Mouse (Mus musculus) midbrain, embryonic 10.5 days (tissue): ENCODE data around the gene Crk. TPM values are rescaled to one million over a fixed set of nuclear protein-coding genes. Genes with fewer than 3 reads are reported as not detected.

Experiments used
- DNase-seq: peaks from one replicate; pipeline ENCODE4 v3.0.0-alpha.2; 2017; ENCODE audit warnings: low spot score
- H3K27ac ChIP-seq: fragments of 300-500 bp; sonication (generic); replicated peaks from 2 replicates; pipeline ENCODE4 v1.5.1; 2016; ENCODE audit warnings: mild to moderate bottlenecking
- H3K27me3 ChIP-seq: fragments of 300-500 bp; sonication (generic); 2 replicates; pipeline ENCODE4 v1.6.1; 2016; ENCODE audit warnings: low read depth, mild to moderate bottlenecking; ENCODE audit not compliant: poor library complexity, severe bottlenecking
- H3K36me3 ChIP-seq: fragments of 300-500 bp; sonication (generic); 2 replicates; pipeline ENCODE4 v1.6.1; 2016; ENCODE audit warnings: mild to moderate bottlenecking, moderate library complexity
- H3K4me1 ChIP-seq: fragments of 300-500 bp; sonication (generic); 2 replicates; pipeline ENCODE4 v1.6.1; 2016
- H3K4me3 ChIP-seq: fragments of 300-500 bp; sonication (generic); 2 replicates; pipeline ENCODE4 v1.5.1; 2016; ENCODE audit warnings: mild to moderate bottlenecking, moderate library complexity
- H3K9me3 ChIP-seq: fragments of 300-500 bp; sonication (generic); replicated peaks from 2 replicates; pipeline ENCODE4 v1.6.1; 2016; ENCODE audit warnings: mild to moderate bottlenecking
- WGBS: fragments of 180-500 bp; shearing (Covaris S2); methylation state at CpG from one replicate; pipeline ENCODE4 v1.1.7; 2016; 5-methylcytosine and 5-hydroxymethylcytosine counted together
- polyA plus RNA-seq: library from polyadenylated mRNA; unstranded; fragments of >200 nt; fragmentation: Nextera tagmentation; extraction: Ambion mirVana; gene quantifications from 2 replicates; pipeline ENCODE4 v1.2.1, GENCODE M21; 2016

The Crk gene
- polyA plus RNA-seq, 1 experiment from 2014 or later: 133 TPM

DNA sequence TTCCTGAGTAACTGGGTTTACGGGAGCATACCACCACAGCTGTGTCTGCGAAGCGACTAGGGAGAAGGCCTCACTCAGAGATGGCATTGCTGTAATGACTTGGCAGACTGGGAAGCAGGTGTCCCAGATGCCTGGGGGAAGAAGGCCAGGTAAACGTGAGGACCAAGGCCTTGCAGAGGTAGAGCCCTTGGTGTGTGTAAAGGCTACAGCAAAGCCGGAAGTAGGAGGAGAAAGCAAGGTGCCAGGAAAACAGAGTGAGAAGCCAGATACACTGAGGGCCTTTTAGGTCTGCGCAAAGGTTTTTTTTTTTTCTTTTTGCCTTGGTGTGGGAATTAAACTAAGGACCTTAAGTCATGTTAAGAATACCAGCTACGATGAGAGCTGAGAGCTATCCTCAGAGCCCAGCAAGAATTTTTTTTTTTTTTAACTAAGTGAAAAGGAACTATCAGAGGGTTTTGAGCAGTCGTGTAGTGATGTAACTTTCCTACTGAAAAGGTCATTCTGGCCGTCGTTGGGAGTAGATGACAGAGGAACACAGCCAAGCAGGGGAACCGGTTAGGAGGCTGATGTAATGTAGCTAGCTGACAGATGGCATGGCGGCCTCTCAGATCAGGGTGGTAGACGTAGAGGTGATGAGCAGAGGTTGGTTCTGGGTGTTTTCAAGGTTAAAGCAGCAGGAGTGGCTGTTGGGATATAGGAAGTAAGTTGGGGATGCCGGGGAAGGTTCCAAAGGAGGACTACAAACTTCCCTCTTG lies 19.9 kb upstream of the Crk start:
- no peak overlapping the region for H3K4me3 ChIP-seq

DNA sequence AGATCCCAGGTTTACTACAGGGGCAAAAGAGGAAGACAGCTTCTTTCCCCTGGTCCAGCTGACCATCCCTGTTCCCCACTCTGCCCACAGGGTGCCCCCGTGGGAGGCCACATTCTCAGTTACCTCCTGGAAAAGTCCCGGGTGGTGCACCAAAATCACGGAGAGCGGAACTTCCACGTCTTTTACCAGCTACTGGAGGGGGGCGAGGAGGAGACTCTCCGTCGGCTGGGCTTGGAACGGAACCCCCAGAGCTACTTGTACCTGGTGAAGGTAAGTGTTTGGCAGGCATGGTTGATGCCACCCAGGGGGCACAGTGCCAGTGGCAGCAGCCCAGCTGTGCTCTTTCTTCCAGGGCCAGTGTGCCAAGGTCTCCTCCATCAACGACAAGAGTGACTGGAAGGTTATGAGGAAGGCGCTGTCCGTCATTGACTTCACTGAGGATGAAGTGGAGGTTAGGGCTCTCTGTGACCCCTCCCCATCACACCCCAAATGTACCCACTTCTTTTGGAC lies 18.9 kb upstream of the Crk start:
- Histone ChIP-seq H3K27ac (no peak overlapping the region), H3K36me3 (peaks cover 31% of the 10 kb centered on the region), H3K4me3 (no peak overlapping the region), H3K27me3 (peaks cover 34% of the 10 kb centered on the region), H3K4me1 (peaks cover 20% of the 10 kb centered on the region), H3K9me3 (no peaks in the 10 kb centered on the region)
- 94% methylated on average over 12 of the region's 12 CpGs for WGBS
- no peak for DNase-seq

More for the DNA sequence above, 19.9 kb upstream of the Crk start:
- WGBS: 88% methylated on average over 14 of the region's 14 CpGs
- H3K27ac ChIP-seq: no peak overlapping the region
- H3K36me3 ChIP-seq: peaks cover 30% of the 10 kb centered on the region
- peaks cover 44% of the 10 kb centered on the region for H3K27me3 ChIP-seq
- peaks cover 29% of the 10 kb centered on the region for H3K4me1 ChIP-seq
- DNase-seq: no peak
- no peaks in the 10 kb centered on the region for H3K9me3 ChIP-seq

DNA sequence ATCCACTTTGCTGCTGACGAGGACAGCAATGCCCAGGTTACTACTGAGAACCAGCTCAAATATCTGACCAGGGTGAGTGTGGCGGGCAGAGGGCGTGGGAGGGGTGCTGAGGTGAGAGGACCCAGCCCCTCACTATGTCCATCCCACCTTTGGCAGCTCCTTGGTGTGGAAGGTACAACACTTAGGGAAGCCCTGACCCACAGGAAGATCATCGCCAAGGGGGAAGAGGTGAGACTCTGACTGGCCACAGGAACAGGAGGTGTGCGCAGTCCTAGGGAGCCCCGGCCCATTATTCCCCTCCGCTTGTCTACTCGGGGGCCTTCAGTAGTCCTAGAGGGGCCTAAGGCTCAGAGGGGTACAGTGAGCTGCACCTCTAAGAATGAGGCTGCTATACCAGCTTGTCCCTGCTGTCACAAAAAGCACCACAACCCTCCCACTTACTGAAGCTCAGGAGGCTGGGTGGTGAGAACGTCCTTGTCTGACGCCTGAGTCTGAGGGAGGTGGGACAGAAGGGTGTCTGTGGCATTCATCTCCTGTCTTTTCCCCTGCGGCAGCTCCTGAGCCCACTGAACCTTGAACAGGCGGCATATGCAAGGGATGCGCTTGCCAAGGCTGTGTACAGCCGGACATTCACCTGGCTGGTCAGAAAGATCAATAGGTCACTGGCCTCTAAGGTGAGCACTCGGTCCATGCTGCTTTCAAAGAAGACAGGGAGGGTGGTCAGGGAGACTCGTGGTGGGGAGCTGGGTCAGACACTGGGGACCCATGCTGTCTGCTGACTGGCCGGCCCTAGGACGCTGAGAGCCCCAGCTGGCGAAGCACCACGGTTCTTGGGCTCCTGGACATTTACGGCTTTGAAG lies 17.9 kb upstream of the Crk start:
- Histone ChIP-seq H3K36me3 (peaks cover 42% of the 10 kb centered on the region), H3K27me3 (peaks cover 24% of the 10 kb centered on the region), H3K9me3 (no peaks in the 10 kb centered on the region), H3K27ac (no peak overlapping the region), H3K4me3 (no peak overlapping the region), H3K4me1 (peaks cover 10% of the 10 kb centered on the region)
- WGBS: 92% methylated on average over 21 of the region's 21 CpGs
- no peak for DNase-seq

DNA sequence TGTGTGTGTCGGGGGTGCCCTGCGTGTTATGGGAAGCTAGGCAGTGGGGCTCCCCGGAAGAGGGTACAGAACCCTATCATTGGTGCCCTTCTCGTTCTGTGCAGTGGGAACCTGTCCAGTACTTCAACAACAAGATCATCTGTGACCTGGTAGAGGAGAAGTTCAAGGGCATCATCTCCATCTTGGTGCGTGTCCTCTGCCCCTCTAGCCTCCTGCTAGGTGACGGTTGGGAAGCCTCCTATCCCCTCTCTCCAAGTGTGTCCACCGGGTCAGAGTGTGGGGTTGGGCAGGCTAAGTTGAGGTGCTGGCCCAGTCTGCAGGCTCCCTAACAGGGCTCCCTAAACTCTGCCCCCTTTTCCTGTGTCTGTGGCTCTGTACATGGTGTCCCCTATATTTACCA lies 16.9 kb upstream of the Crk start:
- Histone ChIP-seq H3K9me3 (no peaks in the 10 kb centered on the region), H3K27me3 (peaks cover 14% of the 10 kb centered on the region), H3K4me3 (no peak overlapping the region), H3K27ac (no peak overlapping the region), H3K36me3 (peaks cover 47% of the 10 kb centered on the region), H3K4me1 (peaks cover under 1% of the 10 kb centered on the region; the same call in 1 of the 2 replicates)
- DNase-seq: no peak
- WGBS: 91% methylated on average over 7 of the region's 7 CpGs

DNA sequence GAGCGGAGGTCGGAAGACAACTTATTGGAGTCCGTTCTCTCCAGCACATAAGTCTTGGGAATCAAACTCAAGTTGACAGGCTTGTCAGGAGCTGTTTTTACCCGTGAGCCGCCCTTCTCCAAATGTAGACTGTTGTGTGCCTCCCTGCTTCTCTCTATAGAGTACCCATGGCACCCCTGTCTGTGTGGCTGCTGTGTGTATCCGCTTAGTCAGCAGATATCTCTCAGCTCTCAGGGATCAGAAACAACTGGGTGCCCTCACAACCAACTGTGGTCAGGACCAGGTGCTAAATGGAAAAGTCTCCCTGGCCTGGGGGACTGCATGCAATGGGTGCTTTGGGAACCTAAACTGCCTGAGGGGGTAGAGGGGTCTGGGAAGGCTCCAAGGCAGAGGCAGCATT lies 12.8 kb upstream of the Crk start:
- 95% methylated on average over 6 of the region's 6 CpGs for WGBS
- Histone ChIP-seq H3K27me3 (no peaks in the 10 kb centered on the region), H3K4me3 (no peak overlapping the region), H3K27ac (no peak overlapping the region; the same call in 1 of the 2 replicates), H3K9me3 (no peaks in the 10 kb centered on the region), H3K4me1 (no peaks in the 10 kb centered on the region), H3K36me3 (peaks cover 57% of the 10 kb centered on the region)
- DNase-seq: no peak

DNA sequence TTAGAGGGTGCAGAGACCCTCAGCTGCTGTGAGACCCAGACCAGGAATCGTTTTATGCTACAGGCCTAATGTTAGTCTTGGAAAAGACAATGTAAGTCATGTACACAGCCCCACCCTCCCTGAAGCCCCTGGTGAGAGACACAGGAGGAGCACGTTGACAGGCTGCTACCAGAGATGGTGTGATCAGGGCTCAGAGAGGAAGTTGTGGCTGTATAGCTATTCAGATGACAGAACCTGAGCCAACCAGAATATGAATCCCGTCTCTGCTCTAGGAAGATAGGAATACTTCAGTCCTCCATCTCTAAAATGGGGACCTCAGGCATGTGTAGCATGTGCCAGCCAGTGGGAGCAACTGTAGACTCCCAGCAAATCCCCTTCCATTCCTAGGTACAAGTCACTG lies 10.4 kb upstream of the Crk start:
- H3K27me3 ChIP-seq: no peaks in the 10 kb centered on the region
- DNase-seq: no peak
- no peaks in the 10 kb centered on the region for H3K4me1 ChIP-seq
- no peak overlapping the region for H3K27ac ChIP-seq
- peaks cover 62% of the 10 kb centered on the region for H3K36me3 ChIP-seq
- 95% methylated on average over 3 of the region's 3 CpGs for WGBS
- H3K9me3 ChIP-seq: no peaks in the 10 kb centered on the region
- no peak overlapping the region for H3K4me3 ChIP-seq

DNA sequence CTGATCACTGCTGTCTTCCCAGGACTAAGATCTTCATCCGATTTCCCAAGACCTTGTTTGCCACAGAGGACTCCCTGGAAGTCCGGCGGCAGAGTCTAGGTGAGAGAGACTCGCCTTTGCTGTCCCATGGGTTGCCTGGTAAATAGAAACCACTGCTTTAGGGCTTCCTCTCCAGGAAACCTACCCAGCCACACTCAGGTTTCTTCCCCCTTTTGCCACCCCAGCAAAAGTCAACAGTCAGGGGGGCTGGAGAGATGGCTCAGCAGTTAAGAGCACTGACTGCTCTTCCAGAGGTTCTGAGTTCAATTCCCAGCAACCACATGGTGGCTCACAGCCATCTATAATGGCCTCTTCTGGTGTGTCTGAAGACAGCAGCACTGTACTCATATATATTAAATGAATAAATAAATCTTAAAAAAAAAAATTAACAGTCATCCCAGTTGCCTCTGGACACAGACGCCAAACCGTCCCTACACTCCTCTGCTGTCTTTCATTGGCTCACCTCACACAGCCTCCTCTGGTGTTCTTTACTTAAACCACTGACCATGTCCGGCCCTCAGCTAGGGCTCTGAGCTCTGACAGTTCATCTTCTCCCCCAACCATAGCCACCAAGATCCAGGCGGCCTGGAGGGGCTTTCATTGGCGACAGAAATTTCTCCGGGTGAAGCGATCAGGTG lies 9.7 kb upstream of the Crk start:
- Histone ChIP-seq H3K9me3 (no peaks in the 10 kb centered on the region), H3K4me1 (no peaks in the 10 kb centered on the region), H3K27ac (no peak overlapping the region), H3K27me3 (no peaks in the 10 kb centered on the region), H3K4me3 (no peak overlapping the region), H3K36me3 (peaks cover 63% of the 10 kb centered on the region)
- WGBS: 92% methylated on average over 11 of the region's 11 CpGs
- no peak for DNase-seq

DNA sequence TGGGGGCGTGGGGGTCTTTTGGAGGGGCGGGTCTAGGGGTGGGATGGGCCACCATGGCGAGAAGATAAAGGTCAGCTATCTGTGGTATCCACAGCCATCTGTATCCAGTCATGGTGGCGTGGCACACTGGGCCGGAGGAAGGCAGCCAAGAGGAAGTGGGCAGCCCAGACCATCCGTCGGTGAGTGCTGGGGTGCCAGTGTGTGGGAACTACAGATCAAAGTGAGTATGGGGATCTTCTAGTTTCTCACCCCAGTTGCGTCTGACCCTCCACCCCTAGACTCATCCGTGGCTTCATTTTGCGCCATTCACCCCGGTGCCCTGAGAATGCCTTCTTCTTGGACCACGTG lies 9.2 kb upstream of the Crk start:
- no peaks in the 10 kb centered on the region for H3K9me3 ChIP-seq
- no peak overlapping the region for H3K4me3 ChIP-seq
- no peak for DNase-seq
- no peaks in the 10 kb centered on the region for H3K4me1 ChIP-seq
- H3K36me3 ChIP-seq: peaks cover 63% of the 10 kb centered on the region
- 93% methylated on average over 12 of the region's 12 CpGs for WGBS
- no peak overlapping the region for H3K27ac ChIP-seq
- H3K27me3 ChIP-seq: no peaks in the 10 kb centered on the region

DNA sequence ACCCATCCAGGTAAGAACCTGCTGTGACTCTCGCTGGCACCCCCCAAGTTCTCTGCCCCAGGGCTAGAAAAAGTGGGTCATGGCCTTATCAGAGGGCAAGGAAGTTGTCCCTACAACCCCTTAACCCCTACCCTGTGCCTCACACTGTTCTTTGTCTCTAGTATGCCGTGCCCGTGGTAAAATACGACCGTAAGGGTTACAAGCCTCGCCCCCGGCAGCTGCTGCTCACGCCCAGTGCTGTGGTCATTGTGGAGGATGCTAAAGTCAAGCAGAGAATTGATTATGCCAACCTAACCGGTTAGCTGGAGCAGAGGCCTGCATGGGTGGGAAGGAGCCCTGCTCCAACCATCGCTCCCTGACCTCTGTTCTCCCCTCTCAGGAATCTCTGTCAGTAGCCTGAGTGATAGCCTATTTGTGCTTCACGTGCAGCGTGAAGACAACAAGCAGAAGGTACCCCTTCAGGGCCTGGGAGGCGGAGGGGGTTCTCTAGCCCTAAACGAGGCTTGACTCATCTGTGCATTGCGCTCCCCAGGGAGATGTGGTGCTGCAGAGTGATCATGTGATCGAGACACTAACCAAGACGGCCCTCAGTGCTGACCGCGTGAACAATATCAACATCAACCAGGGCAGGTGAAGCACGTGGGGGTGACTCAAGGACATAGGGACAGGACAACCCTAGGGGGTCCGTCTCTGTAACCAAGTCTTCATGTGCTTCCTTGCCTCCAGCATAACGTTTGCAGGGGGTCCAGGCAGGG lies 7.5 kb upstream of the Crk start:
- no peaks in the 10 kb centered on the region for H3K27me3 ChIP-seq
- WGBS: 92% methylated on average over 22 of the region's 22 CpGs
- peaks cover 47% of the 10 kb centered on the region for H3K36me3 ChIP-seq
- H3K4me3 ChIP-seq: no peak overlapping the region
- no peak overlapping the region for H3K27ac ChIP-seq
- no peaks in the 10 kb centered on the region for H3K4me1 ChIP-seq
- H3K9me3 ChIP-seq: no peaks in the 10 kb centered on the region
- DNase-seq: no peak

DNA sequence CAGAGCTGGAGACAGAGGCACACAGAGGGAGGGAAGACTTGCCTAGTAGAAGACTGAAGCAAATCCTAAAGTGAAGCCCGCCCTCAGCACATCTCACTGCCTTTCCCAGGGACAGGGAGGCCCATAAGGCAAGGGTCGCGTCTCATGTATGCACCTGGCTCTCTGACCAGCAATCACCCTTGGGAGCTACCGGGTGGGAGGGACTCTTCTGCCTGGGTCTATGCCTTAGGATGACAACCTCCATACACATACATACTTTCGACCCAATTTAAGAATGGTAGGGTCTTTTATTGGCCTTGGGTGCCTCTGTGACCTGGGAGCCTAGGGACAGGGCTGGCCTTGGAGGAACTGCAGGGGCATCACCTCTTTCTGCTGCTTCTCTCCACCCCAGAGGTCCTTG lies 5.6 kb upstream of the Crk start:
- Histone ChIP-seq H3K4me1 (peaks cover under 1% of the 10 kb centered on the region), H3K27me3 (no peaks in the 10 kb centered on the region), H3K27ac (no peak overlapping the region), H3K9me3 (no peaks in the 10 kb centered on the region), H3K36me3 (peaks cover 44% of the 10 kb centered on the region), H3K4me3 (no peak overlapping the region)
- 91% methylated on average over 5 of the region's 5 CpGs for WGBS
- no peak for DNase-seq

DNA sequence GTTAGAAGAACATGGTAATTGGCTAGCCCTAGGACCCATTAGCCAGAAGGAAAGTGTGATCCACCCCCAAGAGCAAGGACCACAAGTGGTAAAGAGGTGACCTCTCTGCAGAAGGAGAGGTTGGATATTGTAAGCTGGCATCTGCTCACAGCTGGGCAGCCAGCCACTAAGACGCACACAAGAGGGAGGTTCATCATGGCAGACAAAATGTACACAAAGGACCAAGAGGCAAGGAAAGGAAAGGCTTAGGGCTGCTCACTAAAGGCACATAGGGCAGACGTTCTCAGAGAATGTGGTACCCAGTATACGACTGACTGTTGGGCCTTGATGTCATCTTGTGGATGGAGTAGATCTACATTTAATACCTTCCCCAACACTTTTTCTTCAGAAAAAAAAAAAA lies 4.2 kb upstream of the Crk start:
- H3K36me3 ChIP-seq: peaks cover 31% of the 10 kb centered on the region
- DNase-seq: no peak
- no peaks in the 10 kb centered on the region for H3K27me3 ChIP-seq
- 82% methylated on average over 3 of the region's 3 CpGs for WGBS
- no peaks in the 10 kb centered on the region for H3K9me3 ChIP-seq
- H3K27ac ChIP-seq: no peak overlapping the region
- H3K4me3 ChIP-seq: no peak overlapping the region
- peaks cover 5% of the 10 kb centered on the region for H3K4me1 ChIP-seq
